ENCODE assay signal across 12 mouse cellular contexts in genomic region chr5:67156911-67157310, GRCm38 (mm10).
"Had no signal": no experiment of that assay in that cellular context is flagged by ENCODE, and none has a peak within 500 bp of the region (broad histone marks: within the 10 kb centered on the region; RNA-seq: fewer than 3 reads in every experiment).

No protein-coding gene starts in this region.

- ATAC-seq: liver, postnatal 0 days; lung, postnatal 0 days had no signal

- DNase-seq: kidney, adult 2 months; kidney, postnatal 25 days; layer of hippocampus, adult 9-11 months; liver, postnatal 0 days; lung, embryonic 14.5 days; midbrain, embryonic 14.5 days; right cerebral cortex, adult 18-20 months; right cerebral cortex, postnatal 14 days; right cerebral cortex, postnatal 4 days; thymus, adult 2 months; thymus, postnatal 14 days had no signal
